Mouse (Mus musculus): ENCODE measurements around the gene Cbfa2t3.

Cbfa2t3 gene

DNA sequence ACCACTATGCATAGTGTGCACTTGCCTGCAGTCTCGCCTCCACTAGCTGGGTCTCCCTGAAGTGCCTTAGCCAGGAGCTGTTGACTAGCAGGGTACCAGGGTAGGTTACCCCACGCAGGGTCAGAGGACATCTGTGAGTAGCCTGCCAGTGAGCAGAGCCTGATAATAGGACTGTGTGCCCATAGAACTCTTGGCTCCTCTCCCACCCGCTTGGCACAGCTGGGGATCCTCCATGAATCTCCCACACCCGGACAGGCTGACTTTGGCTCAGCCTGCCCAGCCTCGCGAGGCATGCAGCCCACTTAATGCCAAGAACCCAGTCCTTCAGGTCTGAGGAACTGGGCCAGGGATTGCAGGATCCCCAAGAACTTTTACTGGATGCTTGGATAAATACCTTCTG lies 7.9 kb downstream of the Cbfa2t3 start:
- DNase-seq (ENCODE audit: low spot score), result no peak

DNA sequence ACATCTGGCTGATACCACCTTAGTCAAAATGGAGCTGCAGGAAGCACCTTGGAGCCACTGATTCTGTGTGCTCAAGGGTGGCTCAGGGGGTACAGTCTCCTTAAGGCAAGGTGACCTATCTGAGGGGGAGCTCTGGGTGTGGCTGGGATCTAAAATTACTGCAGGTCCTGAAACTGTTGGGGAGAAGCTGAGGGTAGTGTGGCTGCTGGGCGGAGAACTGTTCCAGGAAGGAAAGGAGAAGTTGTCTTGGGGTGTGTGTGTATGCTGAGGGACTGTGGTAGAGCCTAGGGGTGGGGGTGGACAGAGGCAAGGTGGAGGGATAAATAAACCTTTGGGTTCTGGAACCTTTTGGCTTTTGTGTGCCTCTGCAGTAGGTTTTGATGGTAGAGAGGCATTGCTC lies 9.6 kb downstream of the Cbfa2t3 start:
- no peak for DNase-seq (ENCODE audit: low spot score)

DNA sequence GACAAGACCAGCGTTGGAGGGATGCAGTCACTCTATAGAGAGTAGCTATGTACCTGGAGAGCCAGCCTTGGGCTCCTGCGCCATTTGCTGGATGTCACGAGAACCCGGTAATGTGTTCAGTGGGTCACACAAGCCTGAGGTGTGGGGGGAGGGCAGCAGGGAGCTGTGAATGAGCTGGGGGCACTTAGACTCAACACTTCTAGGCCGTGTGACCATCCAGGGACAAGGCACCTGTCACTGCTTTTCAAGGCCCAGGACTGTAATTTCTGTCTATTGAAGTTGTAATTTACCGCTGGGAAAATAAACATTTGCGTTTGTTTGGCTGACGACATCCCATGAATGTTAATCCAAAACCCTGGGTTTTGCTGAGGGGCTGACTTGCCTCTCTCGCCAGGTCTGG lies 12.0 kb downstream of the Cbfa2t3 start:
- no peak for DNase-seq (ENCODE audit: low spot score)

GRCm38 (mm10) chr8:122685097-122685861 lies 13.6 kb downstream of the Cbfa2t3 start:
- DNase-seq (ENCODE audit: low spot score), result no peak

GRCm38 (mm10) chr8:122682820-122683219 lies 16.1 kb downstream of the Cbfa2t3 start:
- DNase-seq (ENCODE audit: low spot score), result no peak

DNA sequence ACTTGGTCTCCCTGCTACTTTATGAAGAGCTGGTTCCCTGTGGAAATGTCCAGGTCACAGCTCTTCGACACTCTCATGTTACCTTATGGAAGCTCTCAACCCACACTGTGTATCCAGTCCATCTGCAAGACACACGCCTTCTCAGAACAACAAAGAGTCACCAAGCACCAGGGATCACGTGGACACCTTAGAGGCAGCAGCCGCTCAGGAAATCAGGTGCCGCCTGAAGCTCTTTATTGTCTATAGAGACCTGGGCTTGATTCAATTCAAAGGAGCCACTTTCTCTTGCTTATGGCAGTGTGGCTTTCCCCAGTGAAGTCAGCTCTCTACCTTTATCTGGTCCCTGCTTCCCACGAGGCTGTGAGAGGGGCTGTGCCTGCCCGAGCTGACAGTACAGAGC lies 18.7 kb downstream of the Cbfa2t3 start:
- DNase-seq (ENCODE audit: low spot score), result no peak

DNA sequence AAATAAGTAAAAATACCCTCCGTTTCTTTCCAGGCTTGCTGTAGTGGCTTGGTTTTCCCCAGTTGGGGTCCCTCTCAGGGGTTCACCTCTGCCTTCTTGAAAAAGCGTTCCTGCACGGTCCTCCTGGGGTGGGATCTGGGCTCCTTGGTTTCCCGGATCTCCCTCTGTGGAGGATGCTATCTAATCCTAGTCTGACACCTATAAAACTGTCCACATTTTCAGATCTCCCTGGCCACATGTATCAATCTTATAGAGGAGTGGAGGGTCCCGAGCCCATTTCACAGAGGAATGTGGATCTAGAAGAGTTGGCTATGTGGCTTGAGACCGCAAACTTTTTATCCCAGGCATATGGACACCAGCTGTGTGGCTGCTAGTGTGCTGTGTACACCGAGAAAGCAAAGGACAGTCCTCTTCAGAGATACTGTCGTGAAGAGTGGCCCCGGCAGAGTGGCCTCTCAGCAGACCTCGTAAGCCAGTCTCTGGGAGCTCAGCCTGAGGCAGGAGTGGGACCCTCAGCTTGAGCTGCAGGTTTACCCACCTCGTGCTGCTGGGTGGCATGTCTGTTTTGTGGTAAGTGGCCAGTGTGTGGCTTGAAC lies 19.5 kb downstream of the Cbfa2t3 start:
- no peak for DNase-seq (ENCODE audit: low spot score)

DNA sequence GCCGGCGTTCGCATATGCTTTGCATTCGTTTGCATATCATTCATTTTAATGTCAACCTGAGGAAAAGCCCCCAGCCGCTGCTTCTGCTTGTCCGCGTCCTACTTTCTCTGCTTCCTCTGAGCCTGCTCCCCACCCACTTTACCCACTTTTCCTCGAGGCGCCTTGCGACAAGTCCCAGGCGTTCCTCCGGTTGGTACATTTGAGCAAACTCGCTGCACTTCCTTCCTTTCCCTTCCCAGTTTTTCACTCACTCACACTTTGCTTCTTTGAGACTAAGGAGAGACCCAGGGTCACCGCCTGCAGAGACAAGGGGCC lies 20.1 kb downstream of the Cbfa2t3 start:
- no peak for DNase-seq (ENCODE audit: low spot score)

- DNase-seq (ENCODE audit: low spot score), result no peak
Observed at GRCm38 (mm10) chr8:122678061-122678895, 20.6 kb downstream of the Cbfa2t3 start.

- no peak for DNase-seq (ENCODE audit: low spot score)
Observed at GRCm38 (mm10) chr8:122677481-122678021, 21.4 kb downstream of the Cbfa2t3 start.

DNA sequence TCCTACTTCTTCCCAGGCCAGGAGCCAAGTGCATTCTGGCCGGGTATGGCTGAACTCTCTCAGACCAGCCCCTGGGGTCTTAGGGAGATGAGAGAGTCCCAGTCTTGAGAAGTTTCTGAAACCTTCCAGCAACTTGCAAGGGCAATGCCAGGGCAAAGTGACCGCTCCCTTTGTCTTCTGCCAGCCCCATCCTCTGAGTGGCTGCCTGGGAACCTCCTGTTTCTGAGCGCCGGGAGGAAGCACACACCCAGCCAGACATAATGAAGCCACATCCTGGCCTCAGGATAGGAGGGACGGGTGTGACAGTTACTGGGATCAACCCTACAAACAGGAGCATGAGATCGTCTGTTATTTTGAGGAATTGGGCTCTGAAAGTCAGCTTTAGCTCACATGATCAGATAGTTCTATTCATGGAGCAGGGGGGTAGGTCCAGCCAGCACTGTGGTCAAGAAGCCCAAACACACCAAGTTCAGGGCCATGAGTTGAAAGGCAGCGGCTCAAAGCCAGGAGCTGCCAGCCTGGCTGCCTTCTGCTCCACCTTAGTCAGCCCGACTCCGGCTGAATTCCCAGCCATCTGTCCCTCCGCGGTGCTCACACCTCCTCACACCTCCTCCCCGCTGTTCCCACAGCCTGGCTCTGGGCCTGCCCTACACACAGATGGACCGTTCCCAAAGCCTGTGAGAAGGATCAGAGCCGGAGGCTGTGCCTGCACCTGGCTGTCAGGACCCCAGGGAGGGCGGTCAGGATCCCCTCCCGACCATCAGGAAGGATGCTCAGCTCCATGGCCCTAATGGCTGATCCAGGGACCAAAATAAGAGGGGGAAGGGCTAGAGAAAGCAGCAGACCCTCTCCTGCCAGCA lies 22.1 kb downstream of the Cbfa2t3 start:
- no peak for DNase-seq (ENCODE audit: low spot score)

DNA sequence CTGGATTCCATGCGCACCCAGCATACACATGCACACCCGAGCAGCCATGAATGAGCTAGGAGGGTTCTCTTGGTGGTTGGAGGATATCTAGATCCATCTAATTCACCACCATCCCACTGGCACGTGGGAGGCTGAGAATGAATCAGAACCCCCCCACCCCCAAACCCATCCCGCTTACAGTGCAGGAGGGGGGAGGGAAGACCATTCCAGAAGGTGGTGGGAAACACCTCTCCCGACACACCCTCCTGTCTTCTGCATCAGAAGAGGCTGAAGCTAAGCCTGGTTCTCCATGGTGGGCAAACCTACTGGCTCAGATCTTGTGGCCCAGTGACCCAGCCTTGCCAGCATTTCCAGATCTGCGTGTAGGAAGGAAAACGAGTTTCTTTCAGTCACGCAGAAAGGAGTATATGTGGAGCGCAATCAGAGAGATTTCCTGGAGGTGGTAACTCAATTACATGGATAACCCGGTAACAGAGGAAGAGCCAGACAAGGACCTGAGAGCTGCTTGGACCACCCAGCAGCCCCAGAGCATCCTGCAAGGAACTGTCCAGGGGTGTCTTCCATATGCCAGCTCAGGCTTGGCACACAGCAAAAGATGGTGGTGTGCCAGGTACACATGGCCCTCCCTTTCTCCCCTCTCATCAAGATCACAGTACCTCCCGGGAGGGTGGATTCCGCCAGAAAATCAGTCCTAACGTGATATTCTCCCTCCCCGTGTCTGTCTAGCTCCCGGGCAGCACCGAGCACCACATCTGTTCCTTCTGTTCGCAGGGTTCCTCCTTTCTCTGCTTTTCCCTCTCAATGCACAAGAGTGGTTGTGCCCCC lies 23.1 kb downstream of the Cbfa2t3 start:
- no peak for DNase-seq (ENCODE audit: low spot score)

GRCm38 (mm10) chr8:122674999-122675398 lies 23.9 kb downstream of the Cbfa2t3 start:
- no peak for DNase-seq (ENCODE audit: low spot score)

- no peak for DNase-seq (ENCODE audit: low spot score)
Observed at GRCm38 (mm10) chr8:122673989-122674388, 24.9 kb downstream of the Cbfa2t3 start.

- DNase-seq (ENCODE audit: low spot score), result no peak
Observed at GRCm38 (mm10) chr8:122671894-122672293, 27.0 kb downstream of the Cbfa2t3 start.

DNA sequence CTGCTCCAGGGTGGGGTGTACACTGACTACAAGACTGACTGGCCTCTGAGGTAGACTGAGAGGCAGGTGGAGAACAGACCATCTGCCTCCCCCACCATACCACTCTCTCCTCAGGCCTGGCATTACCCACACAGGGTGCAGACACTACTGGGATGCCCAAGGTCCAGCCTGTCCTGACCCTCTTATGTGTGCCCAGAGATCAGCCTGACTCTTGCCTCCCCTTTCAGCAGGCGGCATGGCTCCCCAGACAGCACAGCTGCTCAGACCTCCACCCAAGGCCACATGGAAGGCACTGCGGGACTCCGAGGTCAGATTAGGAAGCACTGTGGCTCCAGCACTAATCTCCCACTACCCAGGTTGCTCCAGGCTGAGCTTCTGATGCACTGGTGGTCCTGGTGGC lies 28.2 kb downstream of the Cbfa2t3 start:
- DNase-seq (ENCODE audit: low spot score), result peak; percentile 50

GRCm38 (mm10) chr8:122670001-122670400 lies 28.9 kb downstream of the Cbfa2t3 start:
- no peak for DNase-seq (ENCODE audit: low spot score)

DNA sequence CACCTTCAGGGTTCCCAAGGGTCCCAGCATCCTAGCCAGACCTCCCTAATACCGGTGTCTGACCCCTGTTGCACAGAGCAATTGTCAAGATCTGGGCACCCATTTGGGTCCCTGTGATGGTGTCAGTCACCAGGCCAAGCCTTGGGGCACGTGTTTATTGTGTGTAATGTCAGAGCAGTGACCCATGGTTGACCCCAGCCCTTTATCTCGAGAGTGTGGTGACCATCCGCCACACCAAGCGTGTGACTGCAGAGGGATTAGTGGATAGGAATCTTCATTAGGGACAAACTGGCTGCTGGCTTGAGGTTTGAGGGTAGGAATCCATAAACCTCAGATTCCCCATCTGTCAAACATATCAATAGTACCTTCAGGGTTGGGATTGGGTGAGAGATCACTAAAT lies 29.5 kb downstream of the Cbfa2t3 start:
- no peak for DNase-seq (ENCODE audit: low spot score)

DNA sequence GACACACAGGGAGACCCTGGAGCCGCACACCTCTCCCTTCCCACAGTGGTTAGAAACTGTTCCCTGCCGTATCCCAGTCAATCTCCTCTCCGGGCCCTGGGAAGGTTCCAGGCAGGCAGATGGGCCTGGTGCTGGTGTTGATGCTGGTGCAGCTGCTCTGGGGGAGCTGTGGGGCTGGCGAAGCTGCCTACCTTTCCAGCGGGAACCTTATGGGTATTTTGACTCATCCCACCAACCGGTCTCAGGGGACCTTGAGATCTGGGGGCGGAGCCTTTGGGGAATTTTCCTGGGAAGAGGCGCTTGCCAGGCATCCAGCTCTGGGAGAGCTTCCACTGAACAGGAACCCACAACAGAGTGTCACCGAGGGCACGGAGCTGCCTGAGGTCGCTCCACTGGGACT lies 31.1 kb downstream of the Cbfa2t3 start:
- DNase-seq (ENCODE audit: low spot score), result no peak

DNA sequence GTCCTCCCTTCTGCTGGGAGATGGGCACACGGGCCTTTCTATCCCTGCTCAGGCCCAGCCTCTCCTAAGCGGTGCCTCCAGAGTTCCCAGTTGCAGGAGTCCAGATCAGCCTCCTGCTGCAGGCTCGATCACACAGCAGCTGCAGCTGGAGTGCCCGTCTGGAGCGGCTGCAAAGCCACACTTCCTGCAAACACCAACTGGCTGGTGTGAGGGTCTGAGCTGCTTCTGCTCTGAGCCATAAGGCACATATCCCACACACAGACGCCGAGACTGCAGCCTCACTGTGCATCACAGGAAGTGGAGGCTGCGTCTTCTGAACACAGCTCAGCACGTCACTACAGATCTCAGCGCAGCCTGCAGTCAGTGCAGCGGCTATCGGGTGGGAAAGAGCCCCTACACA lies 32.1 kb downstream of the Cbfa2t3 start:
- DNase-seq (ENCODE audit: low spot score), result no peak

GRCm38 (mm10) chr8:122666338-122666764 lies 32.6 kb downstream of the Cbfa2t3 start:
- DNase-seq (ENCODE audit: low spot score), result peak; percentile 90

Data from ovary, adult 18-20 months (tissue).